Mouse (Mus musculus): Measurements from ENCODE around the gene Rtn2. TPM values are rescaled to one million over a fixed set of nuclear protein-coding genes. Genes with fewer than 3 reads are reported as not detected.

Gene Rtn2
- total RNA-seq, 1 experiment = 9.9 TPM

DNA sequence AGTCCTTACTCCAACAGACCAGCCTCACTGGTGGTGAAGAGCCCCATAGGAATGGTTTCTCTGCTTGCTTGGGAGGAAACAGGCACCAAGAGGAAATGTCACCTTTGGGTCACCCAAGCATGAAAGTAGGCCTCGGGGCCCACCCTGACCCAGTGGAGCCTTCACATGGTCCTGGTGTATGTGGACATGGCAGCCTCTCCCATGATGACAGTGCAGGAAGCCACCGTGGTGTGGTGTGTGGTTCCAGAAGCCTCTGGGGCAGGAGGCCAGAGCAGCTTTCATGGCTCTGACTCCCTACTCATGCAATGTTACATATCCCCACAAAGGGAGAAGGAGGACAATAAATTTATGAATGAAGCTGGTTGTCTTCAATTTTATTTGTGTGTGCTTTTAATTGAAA lies 34.9 kb upstream of the Rtn2 start:
- H3K27ac ChIP-seq (ENCODE audit: insufficient read depth, low read depth, low read length, poor library complexity, severe bottlenecking) = no peak overlapping the region
- TF ChIP-seq MAFK (IDR thresholded peaks at IDR 0.05; ENCODE audit: insufficient read depth, low read depth, low read length) (no peak), ZC3H11A (IDR thresholded peaks at IDR 0.05; ENCODE audit: borderline replicate concordance, low read depth, low read length) (no peak), ZNF384 (IDR thresholded peaks at IDR 0.05; ENCODE audit: low read depth, low read length) (no peak), CHD2 (IDR thresholded peaks at IDR 0.05; ENCODE audit: low read depth, low read length) (no peak), HCFC1 (IDR thresholded peaks at IDR 0.05; ENCODE audit: borderline replicate concordance, insufficient read depth, low read length) (no peak)
- H3K4me1 ChIP-seq (ENCODE audit: control insufficient read depth in 2 of 2, insufficient read depth in 2 of 2, low read length in 2 of 2, poor library complexity in 1 of 2) = peaks cover 1 to 13% of the 10 kb centered on the region in 2 experiments; a peak in 3 of 4 replicates
- peaks cover 12% of the 10 kb centered on the region; the same call in 1 of the 2 replicates for H3K36me3 ChIP-seq (ENCODE audit: control insufficient read depth, insufficient read depth, low read length, poor library complexity, severe bottlenecking)
- H3K4me3 ChIP-seq (ENCODE audit: insufficient read depth in 1 of 2, low read depth in 1 of 2, low read length in 2 of 2, poor library complexity in 1 of 2, severe bottlenecking in 1 of 2) = no peak overlapping the region
- H3K9me3 ChIP-seq (ENCODE audit: control insufficient read depth, insufficient read depth, low read depth, low read length) = no peaks in the 10 kb centered on the region
- in situ Hi-C loops (cut with MboI; ENCODE audit: low sequenced_read_pairs in 2 of 2, unreplicated experiment in 2 of 2) = no loop called here
- H3K9ac ChIP-seq (ENCODE audit: insufficient read depth, low read depth, low read length, poor library complexity, severe bottlenecking) = no peak overlapping the region
- DNase-seq (ENCODE audit: low read depth, low spot score) = no peak

DNA sequence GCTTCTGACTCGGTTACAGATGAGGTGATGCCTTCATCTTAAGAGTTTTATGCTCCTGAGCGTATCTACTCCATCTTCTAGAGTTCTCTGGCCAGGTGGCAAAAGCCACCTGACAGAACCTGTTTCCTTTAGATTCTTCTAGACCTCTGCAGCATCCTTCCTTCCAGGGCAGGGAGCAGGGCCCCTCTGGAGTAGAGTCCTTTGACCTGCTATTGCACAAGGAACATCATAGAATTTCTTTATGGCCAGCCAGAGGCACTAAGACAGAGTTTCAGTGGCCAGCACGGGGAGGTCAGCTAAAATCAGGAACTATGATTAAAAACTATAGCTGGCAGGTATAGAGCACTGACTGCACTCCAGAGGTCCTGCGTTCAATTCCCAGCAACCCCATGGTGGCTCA lies 30.3 kb upstream of the Rtn2 start:
- Histone ChIP-seq H3K4me3 (ENCODE audit: insufficient read depth in 1 of 2, low read depth in 1 of 2, low read length in 2 of 2, poor library complexity in 1 of 2, severe bottlenecking in 1 of 2) (no peak overlapping the region), H3K9me3 (ENCODE audit: control insufficient read depth, insufficient read depth, low read depth, low read length) (no peaks in the 10 kb centered on the region), H3K27ac (ENCODE audit: insufficient read depth, low read depth, low read length, poor library complexity, severe bottlenecking) (no peak overlapping the region), H3K36me3 (ENCODE audit: control insufficient read depth, insufficient read depth, low read length, poor library complexity, severe bottlenecking) (peaks cover 6% of the 10 kb centered on the region; the same call in 1 of the 2 replicates), H3K4me1 (ENCODE audit: control insufficient read depth in 2 of 2, insufficient read depth in 2 of 2, low read length in 2 of 2, poor library complexity in 1 of 2) (peaks cover 0 to 14% of the 10 kb centered on the region in 2 experiments; a peak in 2 of 4 replicates), H3K9ac (ENCODE audit: insufficient read depth, low read depth, low read length, poor library complexity, severe bottlenecking) (no peak overlapping the region)
- in situ Hi-C loops (cut with MboI; ENCODE audit: low sequenced_read_pairs in 2 of 2, unreplicated experiment in 2 of 2) = no loop called here
- no peak for DNase-seq (ENCODE audit: low read depth, low spot score)
- TF ChIP-seq HCFC1 (IDR thresholded peaks at IDR 0.05; ENCODE audit: borderline replicate concordance, insufficient read depth, low read length) (no peak), CHD2 (IDR thresholded peaks at IDR 0.05; ENCODE audit: low read depth, low read length) (no peak), ZNF384 (IDR thresholded peaks at IDR 0.05; ENCODE audit: low read depth, low read length) (no peak), MAFK (IDR thresholded peaks at IDR 0.05; ENCODE audit: insufficient read depth, low read depth, low read length) (no peak), ZC3H11A (IDR thresholded peaks at IDR 0.05; ENCODE audit: borderline replicate concordance, low read depth, low read length) (no peak)

DNA sequence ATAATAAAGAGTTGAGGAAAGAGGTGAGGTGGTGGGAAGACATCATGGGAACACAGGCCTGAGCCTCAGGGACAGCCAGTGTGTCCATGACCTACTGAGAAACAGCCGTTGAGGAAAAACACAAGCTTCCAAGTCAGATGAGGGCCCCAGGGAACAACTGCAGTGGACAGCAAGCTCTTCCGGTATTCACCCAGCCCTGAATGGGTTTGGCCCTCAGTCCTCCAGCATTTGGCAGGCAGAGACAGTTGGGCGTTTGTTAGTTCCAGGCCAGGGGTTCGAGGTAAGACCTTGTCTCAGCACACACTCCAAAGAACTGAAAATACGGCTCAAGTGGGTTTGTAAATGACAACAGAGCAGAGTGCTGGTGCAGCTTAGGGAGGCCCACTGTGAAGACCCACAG lies 29.0 kb upstream of the Rtn2 start:
- no peak for TF ChIP-seq HCFC1 (IDR thresholded peaks at IDR 0.05; ENCODE audit: borderline replicate concordance, insufficient read depth, low read length)
- no peak for TF ChIP-seq CHD2 (IDR thresholded peaks at IDR 0.05; ENCODE audit: low read depth, low read length)
- no peak for TF ChIP-seq ZC3H11A (IDR thresholded peaks at IDR 0.05; ENCODE audit: borderline replicate concordance, low read depth, low read length)
- TF ChIP-seq ZNF384 (IDR thresholded peaks at IDR 0.05; ENCODE audit: low read depth, low read length) = no peak
- TF ChIP-seq MAFK (IDR thresholded peaks at IDR 0.05; ENCODE audit: insufficient read depth, low read depth, low read length) = no peak
- in situ Hi-C loops (cut with MboI; ENCODE audit: low sequenced_read_pairs in 2 of 2, unreplicated experiment in 2 of 2) = no loop called here
- H3K9me3 ChIP-seq (ENCODE audit: control insufficient read depth, insufficient read depth, low read depth, low read length) = no peaks in the 10 kb centered on the region

DNA sequence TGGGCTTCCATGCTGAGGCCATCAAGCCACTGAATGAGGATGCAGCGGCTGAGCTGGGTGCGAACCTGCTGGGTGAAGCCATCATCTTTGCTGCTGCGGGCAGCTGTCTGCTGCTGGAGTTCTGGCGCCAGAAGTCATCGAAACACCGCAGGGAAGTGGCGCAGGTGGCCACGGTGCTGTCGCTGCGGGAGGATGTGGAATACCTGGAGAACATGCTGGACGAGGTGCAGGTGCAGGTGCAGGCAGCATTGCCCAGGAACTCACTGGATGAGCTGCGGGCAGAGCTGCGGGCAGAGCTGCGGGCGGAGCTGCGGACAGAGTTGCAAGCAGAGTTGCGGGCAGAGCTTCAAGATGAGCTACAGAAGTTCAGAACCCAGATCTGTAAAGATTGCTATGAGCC lies 27.0 kb upstream of the Rtn2 start:
- no peak for TF ChIP-seq ZNF384 (IDR thresholded peaks at IDR 0.05; ENCODE audit: low read depth, low read length)
- peaks cover 0 to 14% of the 10 kb centered on the region in 2 experiments; a peak in 2 of 4 replicates for H3K4me1 ChIP-seq (ENCODE audit: control insufficient read depth in 2 of 2, insufficient read depth in 2 of 2, low read length in 2 of 2, poor library complexity in 1 of 2)
- H3K4me3 ChIP-seq (ENCODE audit: insufficient read depth in 1 of 2, low read depth in 1 of 2, low read length in 2 of 2, poor library complexity in 1 of 2, severe bottlenecking in 1 of 2) = peak overlapping the region; percentile 59 to 62
- in situ Hi-C loops (cut with MboI; ENCODE audit: low sequenced_read_pairs in 2 of 2, unreplicated experiment in 2 of 2) = no loop called here
- no peak overlapping the region for H3K9ac ChIP-seq (ENCODE audit: insufficient read depth, low read depth, low read length, poor library complexity, severe bottlenecking)
- DNase-seq (ENCODE audit: low read depth, low spot score) = no peak
- H3K36me3 ChIP-seq (ENCODE audit: control insufficient read depth, insufficient read depth, low read length, poor library complexity, severe bottlenecking) = peaks cover 26% of the 10 kb centered on the region
- no peaks in the 10 kb centered on the region for H3K9me3 ChIP-seq (ENCODE audit: control insufficient read depth, insufficient read depth, low read depth, low read length)
- H3K27ac ChIP-seq (ENCODE audit: insufficient read depth, low read depth, low read length, poor library complexity, severe bottlenecking) = no peak overlapping the region

More for the DNA sequence above, 29.0 kb upstream of the Rtn2 start:
- no peak for DNase-seq (ENCODE audit: low read depth, low spot score)
- peaks cover 14% of the 10 kb centered on the region for H3K36me3 ChIP-seq (ENCODE audit: control insufficient read depth, insufficient read depth, low read length, poor library complexity, severe bottlenecking)
- no peak overlapping the region for H3K27ac ChIP-seq (ENCODE audit: insufficient read depth, low read depth, low read length, poor library complexity, severe bottlenecking)
- peaks cover 0 to 14% of the 10 kb centered on the region in 2 experiments; a peak in 2 of 4 replicates for H3K4me1 ChIP-seq (ENCODE audit: control insufficient read depth in 2 of 2, insufficient read depth in 2 of 2, low read length in 2 of 2, poor library complexity in 1 of 2)
- H3K9ac ChIP-seq (ENCODE audit: insufficient read depth, low read depth, low read length, poor library complexity, severe bottlenecking) = no peak overlapping the region
- no peak overlapping the region for H3K4me3 ChIP-seq (ENCODE audit: insufficient read depth in 1 of 2, low read depth in 1 of 2, low read length in 2 of 2, poor library complexity in 1 of 2, severe bottlenecking in 1 of 2)

DNA sequence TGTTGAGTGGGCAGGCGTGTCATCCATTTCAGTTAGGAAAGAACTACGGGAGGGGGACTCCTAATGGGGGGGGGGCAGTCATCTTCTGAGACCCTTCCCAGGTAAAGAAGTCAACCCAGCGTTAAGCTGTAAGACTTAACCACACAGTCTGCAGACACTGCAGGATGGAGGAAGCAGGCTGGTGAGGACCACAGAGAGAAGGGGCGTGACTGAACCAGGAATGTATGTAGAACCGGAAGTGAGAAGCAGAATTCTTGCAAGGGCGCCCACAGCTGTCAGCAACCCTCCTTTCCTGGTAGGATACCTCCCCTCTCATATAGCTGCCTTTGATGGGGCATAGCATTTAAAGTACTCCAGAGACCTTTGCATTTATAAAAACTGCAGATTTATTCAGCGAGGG lies 25.9 kb upstream of the Rtn2 start:
- no peaks in the 10 kb centered on the region for H3K9me3 ChIP-seq (ENCODE audit: control insufficient read depth, insufficient read depth, low read depth, low read length)
- peaks cover 34% of the 10 kb centered on the region for H3K36me3 ChIP-seq (ENCODE audit: control insufficient read depth, insufficient read depth, low read length, poor library complexity, severe bottlenecking)
- H3K27ac ChIP-seq (ENCODE audit: insufficient read depth, low read depth, low read length, poor library complexity, severe bottlenecking) = no peak overlapping the region
- in situ Hi-C loops (cut with MboI; ENCODE audit: low sequenced_read_pairs in 2 of 2, unreplicated experiment in 2 of 2) = no loop called here
- no peak for DNase-seq (ENCODE audit: low read depth, low spot score)
- no peak overlapping the region for H3K4me3 ChIP-seq (ENCODE audit: insufficient read depth in 1 of 2, low read depth in 1 of 2, low read length in 2 of 2, poor library complexity in 1 of 2, severe bottlenecking in 1 of 2)
- no peak for TF ChIP-seq ZC3H11A (IDR thresholded peaks at IDR 0.05; ENCODE audit: borderline replicate concordance, low read depth, low read length)
- TF ChIP-seq HCFC1 (IDR thresholded peaks at IDR 0.05; ENCODE audit: borderline replicate concordance, insufficient read depth, low read length) = no peak
- no peak for TF ChIP-seq MAFK (IDR thresholded peaks at IDR 0.05; ENCODE audit: insufficient read depth, low read depth, low read length)
- TF ChIP-seq CHD2 (IDR thresholded peaks at IDR 0.05; ENCODE audit: low read depth, low read length) = no peak
- no peak for TF ChIP-seq ZNF384 (IDR thresholded peaks at IDR 0.05; ENCODE audit: low read depth, low read length)
- H3K9ac ChIP-seq (ENCODE audit: insufficient read depth, low read depth, low read length, poor library complexity, severe bottlenecking) = no peak overlapping the region
- peaks cover 0 to 18% of the 10 kb centered on the region in 2 experiments; a peak in 2 of 4 replicates for H3K4me1 ChIP-seq (ENCODE audit: control insufficient read depth in 2 of 2, insufficient read depth in 2 of 2, low read length in 2 of 2, poor library complexity in 1 of 2)
